Mouse (Mus musculus): ENCODE data around the gene Higd1b. TPM values are rescaled to one million over a fixed set of nuclear protein-coding genes. Genes with fewer than 3 reads are reported as not detected.

Gene Higd1b
- polyA plus RNA-seq, 1 experiment from 2014 or later = not detected

DNA sequence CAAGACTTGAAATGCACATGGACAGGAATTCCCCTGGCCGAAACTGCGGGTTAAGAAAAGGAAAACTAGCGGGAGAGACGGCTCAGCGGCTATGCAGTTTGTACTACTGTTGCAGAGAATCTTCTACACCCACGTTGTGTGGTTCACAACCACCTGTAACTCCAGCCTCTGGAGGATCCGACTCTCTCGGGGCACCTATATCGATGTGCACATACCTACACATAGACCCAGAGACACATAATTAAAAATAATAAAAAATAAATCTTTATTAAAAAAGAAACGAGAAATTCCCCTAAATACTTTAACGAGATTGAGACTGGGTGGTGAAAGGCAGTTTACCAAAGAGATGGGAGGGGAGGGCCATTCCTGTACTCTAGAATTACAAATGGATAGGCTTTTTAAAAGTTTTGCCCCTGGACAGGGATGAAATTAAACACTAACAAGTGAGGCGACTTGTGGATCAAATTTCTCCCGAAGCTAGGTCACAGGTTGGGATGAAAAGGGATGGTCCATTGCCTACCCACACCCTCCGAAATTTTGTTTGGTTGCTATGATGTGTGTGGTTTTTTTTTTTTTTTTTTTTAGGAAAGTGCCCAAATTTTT, 15.8 kb upstream of the Higd1b start:
- H3K9me3 ChIP-seq (replicated peaks) = no peaks in the 10 kb centered on the region
- ATAC-seq (ENCODE audit: insufficient read depth) = no peak
- H3K9ac ChIP-seq = no peak overlapping the region
- no peaks in the 10 kb centered on the region for H3K36me3 ChIP-seq (replicated peaks)
- H3K4me3 ChIP-seq (replicated peaks) = peak overlapping the region; percentile 51; the same call in 1 of the 2 replicates
- H3K4me1 ChIP-seq (replicated peaks) = peaks cover 11% of the 10 kb centered on the region
- H3K27me3 ChIP-seq = peaks cover 85% of the 10 kb centered on the region
- peak overlapping the region; percentile 69; the same call in 1 of the 2 replicates for H3K4me2 ChIP-seq
- no peak overlapping the region for H3K27ac ChIP-seq (replicated peaks)
- 6% methylated on average over 14 of the region's 14 CpGs for WGBS (ENCODE audit: insufficient replicate concordance)

DNA sequence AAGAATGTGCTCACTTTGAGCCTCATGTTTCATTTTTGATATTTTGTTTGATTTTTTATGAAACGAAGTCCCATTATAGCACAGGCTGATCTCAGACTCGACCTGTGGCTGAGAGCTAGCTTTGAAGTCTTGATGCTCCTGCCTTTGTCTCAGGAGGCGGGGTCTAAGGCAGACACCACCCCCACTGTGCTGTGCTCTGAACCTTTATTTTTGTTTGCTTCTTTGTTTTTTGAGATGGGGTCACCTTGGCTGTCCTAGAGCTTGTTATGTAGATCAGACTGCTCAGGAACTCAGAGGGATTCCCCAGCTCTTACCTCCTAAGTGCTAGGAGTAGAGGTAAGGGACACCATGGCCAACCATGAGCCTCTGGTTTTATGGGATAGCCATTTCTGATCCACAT, 15.2 kb upstream of the Higd1b start:
- H3K27me3 ChIP-seq = peaks cover 85% of the 10 kb centered on the region
- H3K9ac ChIP-seq = no peak overlapping the region
- 9% methylated on average over 3 of the region's 3 CpGs for WGBS (ENCODE audit: insufficient replicate concordance)
- no peak for ATAC-seq (ENCODE audit: insufficient read depth)
- no peaks in the 10 kb centered on the region for H3K36me3 ChIP-seq (replicated peaks)
- H3K4me1 ChIP-seq (replicated peaks) = peaks cover 11% of the 10 kb centered on the region
- no peaks in the 10 kb centered on the region for H3K9me3 ChIP-seq (replicated peaks)
- H3K4me3 ChIP-seq (replicated peaks) = no peak overlapping the region
- no peak overlapping the region for H3K27ac ChIP-seq (replicated peaks)
- H3K4me2 ChIP-seq = no peak overlapping the region

DNA sequence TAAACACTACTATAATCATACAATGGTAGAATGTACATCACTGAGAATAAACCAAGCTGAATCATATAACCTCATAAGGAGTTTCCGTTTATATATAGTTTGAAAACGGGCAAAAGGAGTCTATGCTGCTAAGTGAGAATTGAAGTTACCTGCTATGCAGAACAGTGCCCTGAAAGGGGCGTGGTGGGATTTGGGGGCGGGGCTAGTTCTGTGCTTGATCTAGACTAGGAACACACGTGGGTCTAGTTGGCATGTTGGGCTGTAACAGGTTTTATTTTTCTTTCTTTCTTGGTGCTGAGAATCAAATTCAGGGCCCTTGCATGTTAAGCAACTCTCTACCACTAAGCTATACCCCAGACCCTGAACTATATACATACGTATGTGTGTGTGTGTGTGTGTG, 14.4 kb upstream of the Higd1b start:
- Histone ChIP-seq H3K9me3 (replicated peaks) (no peaks in the 10 kb centered on the region), H3K4me1 (replicated peaks) (peaks cover 11% of the 10 kb centered on the region), H3K27me3 (peaks cover 79% of the 10 kb centered on the region), H3K27ac (replicated peaks) (no peak overlapping the region), H3K9ac (no peak overlapping the region), H3K36me3 (replicated peaks) (no peaks in the 10 kb centered on the region), H3K4me3 (replicated peaks) (no peak overlapping the region), H3K4me2 (no peak overlapping the region)
- WGBS (ENCODE audit: insufficient replicate concordance) = 31% methylated on average over 6 of the region's 6 CpGs
- no peak for ATAC-seq (ENCODE audit: insufficient read depth)

DNA sequence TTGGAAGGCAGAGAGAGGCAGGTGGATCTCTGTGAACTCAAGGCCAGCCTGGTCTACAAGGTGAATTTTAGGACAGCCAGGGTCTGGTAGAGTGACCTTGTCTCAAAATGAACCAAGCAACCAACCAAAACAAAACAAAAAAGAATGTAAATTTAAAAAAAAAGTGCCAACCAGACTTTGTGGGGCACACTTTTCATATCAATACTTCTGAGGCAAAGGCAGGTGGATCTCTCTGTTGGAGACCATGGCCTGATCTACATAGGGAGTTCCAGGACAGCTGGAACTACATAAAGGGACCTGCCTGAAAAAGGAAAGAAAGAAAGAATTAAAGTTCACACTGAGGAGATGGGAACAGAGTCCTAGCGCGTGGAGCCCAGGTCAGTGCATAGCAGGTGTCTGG, 9.2 kb upstream of the Higd1b start:
- Histone ChIP-seq H3K9ac (no peak overlapping the region), H3K4me2 (no peak overlapping the region), H3K27ac (replicated peaks) (no peak overlapping the region), H3K4me1 (replicated peaks) (no peaks in the 10 kb centered on the region), H3K36me3 (replicated peaks) (no peaks in the 10 kb centered on the region), H3K9me3 (replicated peaks) (no peaks in the 10 kb centered on the region), H3K27me3 (peaks cover 31% of the 10 kb centered on the region), H3K4me3 (replicated peaks) (no peak overlapping the region)
- no peak for ATAC-seq (ENCODE audit: insufficient read depth)
- 68% methylated on average over 2 of the region's 2 CpGs for WGBS (ENCODE audit: insufficient replicate concordance)

DNA sequence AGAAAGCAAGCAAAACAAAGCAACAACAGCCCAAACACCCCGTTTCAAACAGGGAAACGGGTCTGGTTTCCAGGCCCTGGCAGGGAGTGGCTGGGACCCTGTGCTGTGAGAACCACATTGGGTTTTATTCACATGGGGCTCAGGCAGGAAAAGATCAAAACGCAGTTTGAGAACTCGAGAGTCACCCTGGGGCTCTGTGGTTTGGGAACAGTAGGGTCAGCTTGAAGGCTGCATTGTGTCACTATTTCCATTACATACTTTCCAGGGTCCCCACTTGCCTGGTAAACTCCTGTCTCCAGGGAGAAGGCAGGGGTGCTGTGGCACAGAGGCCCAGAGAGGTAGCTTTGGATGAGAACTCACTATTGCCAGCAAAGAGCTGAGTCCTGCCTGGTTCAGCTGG, 8.6 kb upstream of the Higd1b start:
- WGBS (ENCODE audit: insufficient replicate concordance) = 38% methylated on average over 4 of the region's 4 CpGs
- Histone ChIP-seq H3K27ac (replicated peaks) (no peak overlapping the region), H3K4me3 (replicated peaks) (no peak overlapping the region), H3K27me3 (peaks cover 27% of the 10 kb centered on the region), H3K36me3 (replicated peaks) (no peaks in the 10 kb centered on the region), H3K9me3 (replicated peaks) (no peaks in the 10 kb centered on the region), H3K4me1 (replicated peaks) (no peaks in the 10 kb centered on the region), H3K4me2 (no peak overlapping the region), H3K9ac (no peak overlapping the region)
- no peak for ATAC-seq (ENCODE audit: insufficient read depth)

DNA sequence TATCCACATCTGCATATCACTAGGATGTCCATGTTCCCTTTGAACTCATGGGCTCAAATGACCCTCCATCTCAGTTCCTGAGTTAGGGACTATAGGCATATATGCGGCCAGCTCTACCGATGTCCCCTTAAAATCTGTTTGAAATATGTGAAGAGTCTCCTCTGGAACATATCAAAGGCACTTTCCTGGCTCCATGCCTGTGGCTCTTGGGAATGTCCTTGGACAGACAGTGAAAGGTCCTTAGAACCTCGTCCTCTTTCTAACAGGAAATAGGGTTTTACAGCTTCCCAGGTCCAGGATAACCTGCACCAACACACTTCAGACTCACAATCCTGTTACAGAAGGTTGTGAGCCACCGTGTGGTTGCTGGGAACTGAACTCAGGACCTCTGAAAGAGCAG, 5.4 kb upstream of the Higd1b start:
- Histone ChIP-seq H3K4me3 (replicated peaks) (no peak overlapping the region), H3K4me2 (no peak overlapping the region), H3K4me1 (replicated peaks) (no peaks in the 10 kb centered on the region), H3K9me3 (replicated peaks) (no peaks in the 10 kb centered on the region), H3K36me3 (replicated peaks) (no peaks in the 10 kb centered on the region), H3K27me3 (peaks cover 5% of the 10 kb centered on the region; the same call in 1 of the 2 replicates), H3K27ac (replicated peaks) (no peak overlapping the region), H3K9ac (no peak overlapping the region)
- ATAC-seq (ENCODE audit: insufficient read depth) = no peak
- WGBS (ENCODE audit: insufficient replicate concordance) = 51% methylated on average over 4 of the region's 4 CpGs

DNA sequence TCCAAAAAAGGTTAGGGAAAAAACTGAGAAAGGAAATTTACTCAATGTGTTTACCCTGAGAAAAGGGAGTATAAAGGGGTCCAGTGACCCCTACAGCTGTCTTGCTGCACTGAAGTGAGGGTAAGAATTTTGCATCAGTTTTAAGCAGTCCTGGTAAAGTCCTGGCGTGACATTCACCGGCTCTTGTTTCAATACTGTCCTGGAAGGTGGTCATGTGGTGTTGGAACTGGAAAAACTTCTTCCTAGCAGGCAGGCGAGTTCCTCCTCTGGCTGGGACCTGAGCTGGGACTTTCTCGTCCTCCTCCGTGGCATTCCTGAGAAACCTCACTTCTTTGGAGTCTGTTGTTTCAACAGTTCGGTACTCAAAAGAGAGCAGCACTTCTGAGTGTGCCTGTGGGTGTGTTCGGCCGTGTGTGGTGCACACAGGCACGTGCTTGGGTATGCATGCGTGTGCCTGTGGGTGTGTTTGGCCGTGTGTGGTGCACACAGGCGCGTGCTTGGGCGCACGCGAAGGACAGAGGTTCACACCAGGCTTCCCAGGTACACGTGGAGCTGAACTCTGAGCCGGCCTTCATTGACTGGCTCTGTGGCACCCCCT, 2.9 kb upstream of the Higd1b start:
- H3K36me3 ChIP-seq (replicated peaks) = peaks cover 14% of the 10 kb centered on the region
- 59% methylated on average over 18 of the region's 18 CpGs for WGBS (ENCODE audit: insufficient replicate concordance)
- no peak overlapping the region for H3K4me3 ChIP-seq (replicated peaks)
- no peaks in the 10 kb centered on the region for H3K9me3 ChIP-seq (replicated peaks)
- no peaks in the 10 kb centered on the region for H3K4me1 ChIP-seq (replicated peaks)
- H3K4me2 ChIP-seq = no peak overlapping the region
- ATAC-seq (ENCODE audit: insufficient read depth) = no peak
- H3K9ac ChIP-seq = no peak overlapping the region
- H3K27me3 ChIP-seq = peaks cover 4% of the 10 kb centered on the region; the same call in 1 of the 2 replicates
- H3K27ac ChIP-seq (replicated peaks) = no peak overlapping the region

DNA sequence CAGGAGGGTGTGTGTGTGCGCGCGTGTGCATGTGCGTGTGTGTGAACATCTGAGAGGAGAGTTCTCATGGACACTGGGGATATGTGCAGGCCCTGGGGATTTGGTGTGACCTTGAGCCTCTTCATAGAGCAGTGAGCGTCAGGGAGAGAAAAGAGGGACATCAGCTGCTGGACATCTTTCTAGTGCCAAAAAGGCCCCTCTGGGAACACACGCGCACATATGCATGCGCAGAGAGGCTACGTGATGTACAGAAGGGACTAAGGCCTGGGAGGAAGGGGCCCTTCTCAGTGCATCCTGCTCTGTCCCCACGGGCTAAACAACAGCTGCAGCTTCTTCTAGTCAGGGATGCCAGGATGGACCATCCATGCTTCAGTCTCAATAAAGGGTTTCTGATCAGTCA, 1.4 kb upstream of the Higd1b start:
- Histone ChIP-seq H3K4me1 (replicated peaks) (no peaks in the 10 kb centered on the region), H3K36me3 (replicated peaks) (peaks cover 28% of the 10 kb centered on the region), H3K27me3 (peaks cover 4% of the 10 kb centered on the region; the same call in 1 of the 2 replicates), H3K9me3 (replicated peaks) (no peaks in the 10 kb centered on the region), H3K27ac (replicated peaks) (no peak overlapping the region), H3K4me2 (no peak overlapping the region), H3K9ac (no peak overlapping the region), H3K4me3 (replicated peaks) (no peak overlapping the region)
- no peak for ATAC-seq (ENCODE audit: insufficient read depth)
- WGBS (ENCODE audit: insufficient replicate concordance) = 81% methylated on average over 10 of the region's 10 CpGs

DNA sequence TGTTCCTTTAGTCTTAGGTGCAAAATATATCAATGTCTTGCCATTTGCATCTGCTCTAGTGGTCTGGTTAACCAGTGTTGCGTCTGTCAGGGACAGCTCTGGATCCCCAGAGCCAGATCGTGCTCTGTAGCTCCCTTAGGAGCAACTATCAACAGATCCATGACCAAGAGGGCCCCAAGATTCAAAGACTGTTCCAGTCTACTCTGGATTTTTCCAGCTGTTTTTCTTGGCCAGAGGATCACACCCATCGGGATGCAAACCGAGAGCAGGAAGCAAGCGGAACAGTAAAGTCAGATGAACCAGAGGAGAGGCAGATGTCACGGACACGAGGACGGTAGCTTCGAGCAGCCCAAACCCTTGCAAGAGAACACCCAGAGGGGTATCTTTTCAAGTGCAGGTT, 497 bp downstream of the Higd1b start:
- WGBS (ENCODE audit: insufficient replicate concordance) = 86% methylated on average over 9 of the region's 9 CpGs
- no peak for ATAC-seq (ENCODE audit: insufficient read depth)

DNA sequence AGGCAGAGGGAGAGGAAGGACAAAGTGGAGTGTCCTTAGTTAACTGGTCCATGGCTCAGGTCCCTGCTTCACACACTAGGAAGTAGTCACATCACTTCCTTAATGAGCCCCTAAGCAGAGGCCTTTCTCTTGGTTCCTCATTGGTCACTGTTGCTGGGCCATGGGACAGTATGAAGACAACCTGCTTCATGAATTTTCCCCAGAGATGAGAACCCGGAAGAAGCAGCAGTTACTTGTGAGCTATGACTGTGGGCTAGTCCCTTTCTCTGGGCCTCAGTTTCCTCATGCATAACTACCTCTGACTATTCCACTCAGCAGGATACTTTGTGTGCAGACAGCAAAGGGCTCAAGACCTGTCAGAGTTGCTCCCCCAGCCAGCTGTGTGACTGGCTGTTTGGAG, 1.7 kb downstream of the Higd1b start:
- Histone ChIP-seq H3K4me3 (replicated peaks) (no peak overlapping the region), H3K4me1 (replicated peaks) (no peaks in the 10 kb centered on the region), H3K27me3 (no peaks in the 10 kb centered on the region; the same call in 1 of the 2 replicates), H3K9ac (no peak overlapping the region), H3K9me3 (replicated peaks) (no peaks in the 10 kb centered on the region), H3K4me2 (no peak overlapping the region), H3K36me3 (replicated peaks) (peaks cover 59% of the 10 kb centered on the region), H3K27ac (replicated peaks) (no peak overlapping the region)
- ATAC-seq (ENCODE audit: insufficient read depth) = no peak
- 68% methylated on average over 1 of the region's 1 CpGs for WGBS (ENCODE audit: insufficient replicate concordance)

More for the DNA sequence above, 497 bp downstream of the Higd1b start:
- Histone ChIP-seq H3K9ac (no peak overlapping the region), H3K4me2 (no peak overlapping the region), H3K36me3 (replicated peaks) (peaks cover 47% of the 10 kb centered on the region), H3K27me3 (no peaks in the 10 kb centered on the region; the same call in 1 of the 2 replicates), H3K27ac (replicated peaks) (no peak overlapping the region), H3K4me3 (replicated peaks) (no peak overlapping the region), H3K9me3 (replicated peaks) (no peaks in the 10 kb centered on the region), H3K4me1 (replicated peaks) (no peaks in the 10 kb centered on the region)

DNA sequence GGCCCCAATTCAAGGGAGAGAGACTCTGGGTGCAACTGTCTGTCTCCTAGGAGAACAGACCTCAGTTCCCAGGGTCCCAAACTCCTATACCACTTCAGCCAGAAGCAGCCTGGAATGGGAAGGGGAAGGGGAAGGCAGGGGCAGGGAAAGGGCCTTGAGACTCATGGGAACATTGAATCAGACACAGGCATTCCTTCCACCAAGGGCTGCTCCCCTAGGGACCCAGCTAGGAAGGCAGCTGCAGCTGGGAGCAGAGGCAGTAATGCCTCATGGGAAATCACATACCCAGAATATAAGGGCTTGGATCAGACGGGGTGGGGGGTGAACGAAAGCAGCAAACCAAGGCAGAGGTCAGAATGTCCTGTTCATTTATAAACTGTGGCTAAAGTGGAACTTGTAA, 2.5 kb downstream of the Higd1b start:
- peaks cover 67% of the 10 kb centered on the region for H3K36me3 ChIP-seq (replicated peaks)
- H3K4me3 ChIP-seq (replicated peaks) = no peak overlapping the region
- 81% methylated on average over 2 of the region's 2 CpGs for WGBS (ENCODE audit: insufficient replicate concordance)
- no peak overlapping the region for H3K27ac ChIP-seq (replicated peaks)
- no peak for ATAC-seq (ENCODE audit: insufficient read depth)
- H3K4me1 ChIP-seq (replicated peaks) = no peaks in the 10 kb centered on the region
- no peak overlapping the region for H3K9ac ChIP-seq
- H3K27me3 ChIP-seq = no peaks in the 10 kb centered on the region; the same call in 1 of the 2 replicates
- H3K4me2 ChIP-seq = no peak overlapping the region
- H3K9me3 ChIP-seq (replicated peaks) = no peaks in the 10 kb centered on the region

All from liver, embryonic 15.5 days (tissue).